9 mouse cellular contexts compared by ENCODE assay signal in the genomic region with DNA sequence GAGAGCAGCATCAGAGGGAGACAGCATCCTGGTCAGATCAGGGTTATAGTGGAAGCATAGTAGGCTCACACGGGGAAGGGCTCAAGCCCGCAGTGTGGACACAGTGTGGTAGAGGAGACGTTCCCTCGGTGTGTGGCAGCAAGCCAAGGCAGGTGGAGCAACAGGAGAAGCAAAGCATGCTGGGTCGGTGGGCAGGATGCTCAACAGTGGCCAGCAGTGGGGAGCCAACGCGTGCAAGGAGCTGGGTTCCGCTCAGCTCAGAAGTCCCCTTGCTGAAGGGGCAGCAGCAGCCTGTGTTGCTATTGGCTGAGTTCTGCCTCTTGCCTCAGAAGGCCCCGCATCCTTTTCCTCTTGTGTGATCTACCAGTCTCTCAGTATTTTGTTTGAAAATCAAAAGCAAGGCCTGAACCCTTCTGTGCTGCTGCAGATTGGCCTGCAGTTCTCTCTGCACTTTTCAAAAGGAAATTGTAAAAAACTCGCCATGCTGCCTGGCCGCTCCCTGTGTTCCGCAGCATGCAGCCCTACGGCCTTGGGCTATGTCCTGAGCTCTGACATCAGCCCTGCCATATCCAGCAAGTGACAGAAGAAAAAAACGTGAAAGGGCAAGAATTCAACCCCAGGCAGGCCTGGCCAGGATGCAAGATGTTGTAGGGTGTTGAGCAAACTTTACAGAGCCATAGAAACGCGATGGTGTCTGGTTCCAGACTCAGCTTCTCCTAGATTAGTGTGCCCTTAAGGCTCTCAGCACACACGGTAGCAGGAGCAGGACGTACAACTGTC.
DNase-seq lines count a peak whose midpoint lies in the region; ATAC-seq and TF ChIP-seq lines count a peak whose summit lies in the region.
"Had no signal": no experiment of that assay in that cellular context is flagged by ENCODE, and none has a peak within 500 bp of the region (broad histone marks: within the 10 kb centered on the region; RNA-seq: fewer than 3 reads in every experiment).

No protein-coding gene starts in this region.

- H3K4me1 ChIP-seq in intestine, embryonic 16.5 days (ENCODE audit: control insufficient read depth, insufficient read depth, low read length): peaks cover 11% of the 10 kb centered on the region
- H3K4me1 ChIP-seq in intestine, postnatal 0 days (replicated peaks; ENCODE audit: control insufficient read depth, insufficient read depth, low read length): no peaks in the 10 kb centered on the region
- no peaks in the 10 kb centered on the region for H3K4me1 ChIP-seq in stomach, embryonic 16.5 days (ENCODE audit: control insufficient read depth, insufficient read depth, low read length)
- H3K4me1 ChIP-seq in stomach, postnatal 0 days (replicated peaks; ENCODE audit: control insufficient read depth, insufficient read depth): no peaks in the 10 kb centered on the region
- H3K4me1 ChIP-seq: midbrain, embryonic 12.5 days had no signal

- TF ChIP-seq EP300 in stomach, postnatal 0 days (optimal IDR thresholded peaks at IDR 0.05): no peak

- no peaks in the 10 kb centered on the region for H3K36me3 ChIP-seq in intestine, embryonic 16.5 days (ENCODE audit: control insufficient read depth, insufficient read depth, low read length)
- no peaks in the 10 kb centered on the region for H3K36me3 ChIP-seq in intestine, postnatal 0 days (ENCODE audit: control insufficient read depth, insufficient read depth)
- no peaks in the 10 kb centered on the region for H3K36me3 ChIP-seq in stomach, embryonic 16.5 days (ENCODE audit: control insufficient read depth, insufficient read depth, low read length)
- H3K36me3 ChIP-seq in stomach, postnatal 0 days (ENCODE audit: control insufficient read depth, insufficient read depth, low read length): no peaks in the 10 kb centered on the region
- H3K36me3 ChIP-seq: hindbrain, embryonic 15.5 days; midbrain, embryonic 12.5 days had no signal

- H3K27me3 ChIP-seq in intestine, embryonic 16.5 days (replicated peaks; ENCODE audit: control insufficient read depth, insufficient read depth, low read length): no peaks in the 10 kb centered on the region
- no peaks in the 10 kb centered on the region for H3K27me3 ChIP-seq in intestine, postnatal 0 days (replicated peaks; ENCODE audit: control insufficient read depth, insufficient read depth, low read length)
- H3K27me3 ChIP-seq in stomach, embryonic 16.5 days (ENCODE audit: control insufficient read depth, insufficient read depth, low read length): no peaks in the 10 kb centered on the region
- H3K27me3 ChIP-seq in stomach, postnatal 0 days (ENCODE audit: control insufficient read depth, insufficient read depth, low read length): no peaks in the 10 kb centered on the region
- H3K27me3 ChIP-seq: hindbrain, embryonic 15.5 days; midbrain, embryonic 12.5 days had no signal

- no peak overlapping the region for H3K27ac ChIP-seq in intestine, embryonic 16.5 days (ENCODE audit: low read length)
- H3K27ac ChIP-seq in intestine, postnatal 0 days (ENCODE audit: low read depth, low read length): no peak overlapping the region
- H3K27ac ChIP-seq in stomach, embryonic 16.5 days (ENCODE audit: low read length): no peak overlapping the region
- H3K27ac ChIP-seq in stomach, postnatal 0 days (replicated peaks): no peak overlapping the region
- H3K27ac ChIP-seq: hindbrain, embryonic 15.5 days; midbrain, embryonic 12.5 days had no signal

- no peak for TF ChIP-seq CTCF in intestine, postnatal 0 days (IDR thresholded peaks at IDR 0.05; ENCODE audit: low read depth)
- no peak for TF ChIP-seq CTCF in stomach, postnatal 0 days (IDR thresholded peaks at IDR 0.05; ENCODE audit: low read depth)

- no peak overlapping the region for H3K4me2 ChIP-seq in intestine, embryonic 16.5 days (ENCODE audit: low read depth, low read length)
- H3K4me2 ChIP-seq in intestine, postnatal 0 days (replicated peaks; ENCODE audit: low read depth): no peak overlapping the region
- H3K4me2 ChIP-seq in stomach, embryonic 16.5 days (ENCODE audit: low read depth, low read length): no peak overlapping the region
- no peak overlapping the region for H3K4me2 ChIP-seq in stomach, postnatal 0 days (replicated peaks; ENCODE audit: low read depth)
- H3K4me2 ChIP-seq: hindbrain, embryonic 15.5 days; midbrain, embryonic 12.5 days had no signal

- H3K9ac ChIP-seq in intestine, embryonic 16.5 days (ENCODE audit: low read depth, low read length): no peak overlapping the region
- H3K9ac ChIP-seq in intestine, postnatal 0 days (ENCODE audit: low read depth, low read length): no peak overlapping the region
- no peak overlapping the region for H3K9ac ChIP-seq in stomach, embryonic 16.5 days (ENCODE audit: low read length)
- no peak overlapping the region for H3K9ac ChIP-seq in stomach, postnatal 0 days (ENCODE audit: low read length)
- H3K9ac ChIP-seq: hindbrain, embryonic 15.5 days; midbrain, embryonic 12.5 days had no signal

- 0 out of 2 replicates have a peak, but pooled peaks have one; percentile 17 for ATAC-seq in intestine, embryonic 16.5 days
- ATAC-seq in intestine, postnatal 0 days: no peak
- peak; percentile 22; the same call in 1 of the 2 replicates for ATAC-seq in stomach, embryonic 16.5 days (ENCODE audit: insufficient read depth, low FRiP score)
- ATAC-seq in stomach, postnatal 0 days (ENCODE audit: low FRiP score, low TSS enrichment): no peak
- peak; percentile 70 for ATAC-seq in inflammation-experienced regulatory T-cells, adult 6 months

- no peaks in the 10 kb centered on the region for H3K9me3 ChIP-seq in intestine, embryonic 16.5 days (ENCODE audit: control insufficient read depth, low read length)
- H3K9me3 ChIP-seq in intestine, postnatal 0 days (ENCODE audit: control insufficient read depth): no peaks in the 10 kb centered on the region
- H3K9me3 ChIP-seq in stomach, embryonic 16.5 days (replicated peaks; ENCODE audit: control insufficient read depth, low read length): no peaks in the 10 kb centered on the region
- no peaks in the 10 kb centered on the region for H3K9me3 ChIP-seq in stomach, postnatal 0 days (ENCODE audit: control insufficient read depth, low read length)
- H3K9me3 ChIP-seq: hindbrain, embryonic 15.5 days; midbrain, embryonic 12.5 days had no signal

- 61% methylated on average over 18 of the region's 18 CpGs for WGBS in intestine, embryonic 16.5 days
- WGBS in intestine, postnatal 0 days: 63% methylated on average over 18 of the region's 18 CpGs
- WGBS in stomach, embryonic 16.5 days: 67% methylated on average over 18 of the region's 18 CpGs
- 52% methylated on average over 18 of the region's 18 CpGs for WGBS in stomach, postnatal 0 days

- no peak for DNase-seq in stomach, postnatal 0 days (ENCODE audit: low spot score)
- DNase-seq in layer of hippocampus, adult 11-12 months (ENCODE audit: low spot score): no peak
- no peak for DNase-seq in retina, embryonic 14.5 days (ENCODE audit: low spot score)

- H3K4me3 ChIP-seq in intestine, embryonic 16.5 days (ENCODE audit: low read length): no peak overlapping the region
- H3K4me3 ChIP-seq in intestine, postnatal 0 days (ENCODE audit: low read depth, low read length): no peak overlapping the region
- H3K4me3 ChIP-seq in stomach, embryonic 16.5 days (replicated peaks; ENCODE audit: low read length): no peak overlapping the region
- no peak overlapping the region for H3K4me3 ChIP-seq in stomach, postnatal 0 days (ENCODE audit: low read depth, low read length)
- H3K4me3 ChIP-seq: hindbrain, embryonic 15.5 days; midbrain, embryonic 12.5 days had no signal

Comparison
In these comparisons a context has a peak if more than half of its experiments do, and no peak if none do; other contexts are left out.
1. ATAC-seq: peak in intestine, embryonic 16.5 days (single experiment), stomach, embryonic 16.5 days (single experiment) and inflammation-experienced regulatory T-cells, adult 6 months (single experiment); none in intestine, postnatal 0 days (single experiment) and stomach, postnatal 0 days (single experiment).